Mouse (Mus musculus) gastrocnemius, postnatal 4 days (tissue): ENCODE results near the gene Kifc1. TPM values are rescaled to one million over a fixed set of nuclear protein-coding genes. Genes with fewer than 3 reads are reported as not detected.
A peak's percentile ranks its signal among the peaks of the same experiment; 100 is the strongest.

Source experiments
- DNase-seq, 2 experiments: peaks; one replicate each; pipeline ENCODE4 v3.0.0; 2021 to 2022; ENCODE audit warnings: low spot score in 2 of 2, mixed read lengths in 2 of 2
- long read RNA-seq, 2 experiments: library from polyadenylated mRNA; stranded (forward); transcript quantifications; one replicate each; pipeline ENCODE4 v2.0.0; 2021
- total RNA-seq, 2 experiments: library from RNA; stranded (reverse); gene quantifications; 2 replicates each; pipeline ENCODE4 v1.2.3; 2021

The Kifc1 gene
- 10 to 100 TPM; 16.5 to 18.9 TPM for total RNA-seq
- long read RNA-seq, experiment 1, partial matches to known transcripts, result 5 of 14 reads
- long read RNA-seq, experiment 1, other reads (novel, unspliced or antisense), result 5 of 14 reads
- long read RNA-seq, experiment 2, transcript Kifc1-204 (11 exons, 2,357 nt), result major isoform, 9 of 14 reads
- long read RNA-seq, experiment 2, partial matches to known transcripts, result 2 of 14 reads
- long read RNA-seq, experiment 2, other reads (novel, unspliced or antisense), result 3 of 14 reads

GRCm38 (mm10) chr17:33890533-33891059 lies at the start of gene Kifc1:
Kifc1 (minus strand) TSS chr17:33890661.
- peak; percentile 97 to 99 for DNase-seq

GRCm38 (mm10) chr17:33938783-33939182 lies 48.3 kb upstream of the Kifc1 start:
- DNase-seq, result no peak

DNA sequence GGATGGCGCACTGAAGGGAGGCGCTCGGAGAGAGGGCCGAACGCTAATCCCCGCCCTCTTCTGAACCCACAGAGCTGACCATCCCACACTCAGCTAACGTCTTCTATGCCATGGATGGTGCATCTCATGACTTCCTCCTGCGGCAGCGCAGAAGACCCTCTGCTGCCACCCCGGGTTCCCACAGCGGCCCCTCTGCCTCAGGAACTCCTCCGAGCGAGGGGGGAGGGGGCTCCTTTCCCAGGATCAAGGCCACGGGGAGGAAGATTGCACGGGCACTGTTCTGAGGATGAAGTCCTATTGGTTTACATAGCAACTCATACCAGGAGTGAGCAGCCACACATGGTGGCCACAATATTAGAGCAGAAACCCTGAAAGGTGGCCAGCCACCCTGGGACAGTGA lies 46.5 kb upstream of the Kifc1 start:
- DNase-seq, result no peak

GRCm38 (mm10) chr17:33935422-33936055 lies 45.1 kb upstream of the Kifc1 start:
- DNase-seq, result no peak

DNA sequence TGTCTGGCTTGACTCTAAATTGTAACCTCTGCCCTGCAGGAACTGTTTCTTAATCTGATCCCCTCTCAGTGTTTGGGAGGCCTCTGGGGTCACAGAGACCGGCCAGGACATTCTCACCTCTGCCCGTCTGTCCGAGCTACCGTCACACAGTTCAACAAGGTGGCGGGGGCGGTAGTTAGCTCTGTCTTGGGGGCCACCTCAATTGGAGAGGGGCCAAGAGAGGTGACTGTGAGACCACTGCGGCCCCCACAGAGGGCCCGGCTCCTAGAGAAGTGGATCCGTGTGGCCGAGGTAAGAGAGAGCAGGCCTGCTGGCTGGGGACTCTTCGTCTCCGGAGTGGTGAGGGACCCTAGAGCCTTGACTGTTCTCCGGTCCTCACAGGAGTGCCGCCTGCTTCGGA lies 42.5 kb upstream of the Kifc1 start:
- DNase-seq, result no peak

DNA sequence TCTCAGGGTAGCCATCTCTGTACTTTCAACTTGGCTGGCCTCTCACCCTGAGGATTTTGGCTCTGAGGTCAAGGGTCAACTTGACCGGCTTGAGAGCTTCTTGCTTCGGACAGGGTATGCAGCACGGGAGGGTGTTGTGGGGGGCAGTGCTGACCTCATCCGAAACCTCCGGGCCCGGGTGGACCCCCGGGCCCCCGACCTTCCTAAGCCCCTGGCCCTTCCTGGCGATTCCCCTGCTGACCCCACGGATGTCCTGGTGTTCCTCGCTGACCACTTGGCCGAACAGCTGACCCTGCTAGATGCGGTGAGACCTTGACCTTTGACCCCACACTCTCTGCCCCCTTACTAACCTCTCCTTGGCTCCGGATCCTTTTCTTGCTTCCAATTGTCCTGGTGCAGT lies 42.0 kb upstream of the Kifc1 start:
- DNase-seq, result no peak

GRCm38 (mm10) chr17:33931947-33932346 lies 41.5 kb upstream of the Kifc1 start:
- DNase-seq, result no peak

- no peak for DNase-seq
Measured at GRCm38 (mm10) chr17:33931159-33931866, 40.9 kb upstream of the Kifc1 start.

DNA sequence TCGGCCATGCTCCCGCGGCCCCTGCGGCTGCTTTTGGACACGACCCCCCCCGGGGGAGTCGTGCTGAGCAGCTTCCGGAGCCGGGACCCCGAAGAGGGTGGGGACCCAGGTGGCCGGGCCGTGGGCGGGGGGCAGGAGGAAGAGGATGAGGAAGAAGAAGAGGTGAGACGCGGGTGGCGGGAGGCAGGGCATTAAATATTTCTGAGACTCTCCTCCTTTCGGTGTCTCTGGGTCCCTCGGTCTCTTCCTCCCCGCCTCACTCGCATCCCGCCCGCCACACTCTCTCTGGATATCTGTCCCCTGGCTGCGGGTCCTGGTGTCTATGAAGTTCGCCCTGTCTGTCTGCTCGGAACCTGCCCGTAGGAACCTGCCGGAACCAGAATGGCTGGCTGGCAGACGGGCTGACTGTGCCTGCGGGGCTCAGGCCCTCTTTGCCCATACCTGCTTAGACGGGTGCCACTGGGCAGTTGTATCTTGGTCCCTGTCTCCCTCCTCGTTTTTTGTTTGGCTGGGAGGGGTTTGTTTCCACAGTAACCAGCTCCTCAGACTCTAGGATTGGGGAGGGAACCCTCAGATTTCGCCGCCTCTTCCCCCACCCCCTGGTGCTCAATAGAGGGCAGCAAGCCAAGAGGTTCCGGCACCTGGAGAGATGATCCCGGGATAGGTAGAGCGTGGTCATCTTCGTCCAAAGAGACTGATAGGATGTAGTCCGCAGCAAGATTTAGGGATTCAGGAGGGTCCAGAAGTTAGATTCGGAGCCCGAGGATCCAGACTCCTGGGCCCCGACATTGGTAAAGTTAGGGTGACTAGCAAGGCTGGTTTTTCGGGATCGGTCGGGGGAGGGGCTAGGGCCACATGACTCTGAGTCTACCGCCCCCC lies 40.1 kb upstream of the Kifc1 start:
- peak in 1 of 2 experiments; percentile 44 for DNase-seq

- peak; percentile 95 for DNase-seq
Measured at GRCm38 (mm10) chr17:33929371-33930279, 39.2 kb upstream of the Kifc1 start, which contains the start of gene Rgl2. Rgl2 (plus strand) TSS chr17:33929543.

GRCm38 (mm10) chr17:33928251-33928947 lies 37.9 kb upstream of the Kifc1 start:
- no peak for DNase-seq

- DNase-seq, result no peak
Measured at GRCm38 (mm10) chr17:33926207-33926932, 35.9 kb upstream of the Kifc1 start.

DNA sequence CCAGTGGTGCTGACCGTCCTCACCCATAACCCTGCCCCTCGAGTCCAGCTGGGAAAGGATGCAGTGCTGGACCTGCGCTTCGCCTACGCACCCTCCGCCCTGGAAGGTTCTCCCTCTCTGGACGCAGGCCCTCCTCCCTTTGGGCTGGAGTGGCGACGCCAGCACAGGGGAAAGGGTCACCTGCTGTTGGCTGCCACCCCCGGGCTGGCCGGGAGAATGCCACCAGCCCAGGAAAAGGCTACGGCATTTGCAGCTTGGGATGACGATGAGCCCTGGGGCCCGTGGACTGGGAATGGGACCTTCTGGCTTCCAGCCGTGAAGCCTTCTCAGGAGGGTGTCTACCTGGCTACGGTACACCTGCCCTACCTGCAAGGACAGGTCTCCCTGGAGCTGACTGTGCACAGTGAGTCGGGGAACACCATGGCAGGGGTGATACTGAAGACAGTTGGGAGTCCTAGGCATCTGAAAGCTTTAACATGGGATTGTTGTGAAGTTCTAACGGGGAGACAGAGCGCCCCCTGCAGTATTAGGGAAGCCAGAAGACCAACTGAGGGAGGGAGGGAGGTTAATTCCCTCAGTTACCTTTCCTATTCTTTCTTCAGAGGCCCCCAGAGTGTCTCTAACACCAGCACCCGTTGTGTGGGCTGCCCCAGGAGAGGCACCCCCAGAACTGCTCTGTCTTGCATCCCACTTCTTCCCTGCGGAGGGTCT lies 35.1 kb upstream of the Kifc1 start:
- no peak for DNase-seq

GRCm38 (mm10) chr17:33924577-33925283 lies 34.3 kb upstream of the Kifc1 start:
- no peak for DNase-seq

- no peak for DNase-seq
Measured at GRCm38 (mm10) chr17:33921361-33921760, 30.9 kb upstream of the Kifc1 start.

GRCm38 (mm10) chr17:33920282-33921097 lies 30.0 kb upstream of the Kifc1 start:
- DNase-seq, result peak in 1 of 2 experiments; percentile 81
